Mouse (Mus musculus): ENCODE measurements at regions not wholly inside any gene's neighbourhood (a gene's known extent, or its start where the extent isn't known, plus 50 kb on each side); places are given as distances from the start of the nearest gene placed in this dataset.
A peak's percentile ranks its signal among the peaks of the same experiment; 100 is the strongest.

DNA sequence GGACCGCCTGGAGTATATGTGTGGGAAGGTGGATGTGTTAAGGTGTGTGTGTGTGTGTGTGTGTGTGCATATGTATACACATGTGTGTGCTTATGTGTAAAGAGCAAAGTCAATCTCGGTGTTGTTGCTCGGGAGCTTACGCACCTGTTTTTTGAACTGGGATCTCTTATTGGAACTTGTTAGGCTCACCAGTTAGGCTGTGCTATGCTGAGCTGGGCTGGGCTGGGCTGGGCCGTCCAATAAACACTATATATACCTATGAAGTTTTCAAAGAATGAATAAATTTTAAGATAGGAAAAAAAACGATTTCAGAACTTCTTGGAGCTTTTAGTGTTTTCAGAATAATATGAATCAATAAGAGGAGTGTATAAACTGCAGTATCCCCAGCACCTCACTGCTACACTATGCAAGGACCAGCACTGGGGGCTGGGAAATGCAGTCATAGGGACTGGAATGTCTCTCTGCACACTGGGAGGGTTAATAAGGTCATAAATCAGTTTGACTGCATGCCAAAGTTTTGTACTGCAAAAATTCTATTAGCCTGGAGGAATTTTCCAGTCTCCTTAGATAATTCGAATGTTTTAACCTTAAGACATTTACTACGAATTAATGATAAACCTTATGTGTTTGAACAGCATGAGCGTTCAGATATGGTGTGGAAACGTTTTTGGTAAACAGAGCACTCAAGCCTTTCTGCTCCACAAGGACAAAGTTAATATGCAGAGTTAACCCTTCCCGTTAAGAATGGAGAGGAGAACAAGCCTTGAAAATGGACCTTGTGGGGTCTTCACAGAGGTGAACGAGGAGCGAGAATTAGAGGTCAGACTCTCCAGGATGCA lies 250.9 kb upstream of the Prkd1 start:
- DNase-seq (ENCODE audit: low spot score) (peak; percentile 75), ATAC-seq (replicated peaks; ENCODE audit: low FRiP score, low read depth) (peak; percentile 85; the same call in 1 of the 2 replicates)
- H3K9ac ChIP-seq (ENCODE audit: low read depth, low read length): no peak overlapping the region

DNA sequence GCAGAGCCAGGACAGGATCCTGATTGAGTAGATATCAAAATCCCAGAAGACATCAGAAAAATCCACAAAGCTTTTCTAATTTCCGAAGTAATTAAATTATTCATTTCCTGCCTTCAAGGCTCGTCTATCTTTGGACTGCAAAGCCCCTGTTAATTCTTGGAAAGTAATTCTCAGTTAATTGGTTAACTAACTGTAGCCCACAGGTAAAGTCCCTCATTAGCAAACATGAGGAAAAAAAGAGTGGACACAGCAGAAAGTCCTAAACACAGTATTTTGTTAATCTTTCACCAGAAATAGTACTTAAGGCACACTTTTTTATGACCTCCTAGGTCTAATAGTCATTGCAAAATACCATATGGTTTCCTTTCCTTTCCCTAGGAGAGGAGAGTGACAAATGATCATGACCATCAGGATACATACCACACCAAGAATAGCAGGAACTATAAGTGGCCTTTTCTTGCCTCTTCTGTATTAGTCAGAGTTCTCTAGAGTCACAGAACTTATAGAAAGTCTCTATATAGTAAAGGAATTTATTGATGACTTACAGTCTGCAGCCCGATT lies 248.8 kb upstream of the Prkd1 start:
- Histone ChIP-seq H3K9ac (ENCODE audit: low read depth, low read length) (no peak overlapping the region), H3K4me1 (replicated peaks; ENCODE audit: insufficient read depth, low read length) (no peaks in the 10 kb centered on the region), H3K27me3 (ENCODE audit: insufficient read depth, low read length) (no peaks in the 10 kb centered on the region), H3K27ac (no peak overlapping the region), H3K4me3 (replicated peaks; ENCODE audit: low read depth, low read length) (no peak overlapping the region), H3K9me3 (replicated peaks; ENCODE audit: low read length) (no peaks in the 10 kb centered on the region), H3K36me3 (ENCODE audit: insufficient read depth, low read length) (no peaks in the 10 kb centered on the region), H3K4me2 (ENCODE audit: low read length) (no peak overlapping the region)
- ATAC-seq (replicated peaks; ENCODE audit: low FRiP score, low read depth) (0 out of 2 replicates have a peak, but pooled peaks have one; percentile 41), DNase-seq (ENCODE audit: low spot score) (peak; percentile 40)
- TF ChIP-seq CTCF (IDR thresholded peaks at IDR 0.05; ENCODE audit: low read depth): no peak
- 46% methylated on average over 3 of the region's 3 CpGs for WGBS

More for the DNA sequence above, 250.9 kb upstream of the Prkd1 start:
- Histone ChIP-seq H3K27me3 (ENCODE audit: insufficient read depth, low read length) (no peaks in the 10 kb centered on the region), H3K36me3 (ENCODE audit: insufficient read depth, low read length) (no peaks in the 10 kb centered on the region), H3K4me3 (replicated peaks; ENCODE audit: low read depth, low read length) (no peak overlapping the region), H3K9me3 (replicated peaks; ENCODE audit: low read length) (no peaks in the 10 kb centered on the region), H3K4me2 (ENCODE audit: low read length) (no peak overlapping the region), H3K4me1 (replicated peaks; ENCODE audit: insufficient read depth, low read length) (no peaks in the 10 kb centered on the region), H3K27ac (no peak overlapping the region)
- TF ChIP-seq CTCF (IDR thresholded peaks at IDR 0.05; ENCODE audit: low read depth): no peak
- WGBS: 54% methylated on average over 13 of the region's 13 CpGs

GRCm38 (mm10) chr12:50893604-50894003 lies 244.7 kb upstream of the Prkd1 start:
- 63% methylated on average over 5 of the region's 5 CpGs for WGBS
- Histone ChIP-seq H3K4me1 (replicated peaks; ENCODE audit: insufficient read depth, low read length) (no peaks in the 10 kb centered on the region), H3K27me3 (ENCODE audit: insufficient read depth, low read length) (no peaks in the 10 kb centered on the region), H3K27ac (no peak overlapping the region), H3K9me3 (replicated peaks; ENCODE audit: low read length) (no peaks in the 10 kb centered on the region), H3K36me3 (ENCODE audit: insufficient read depth, low read length) (no peaks in the 10 kb centered on the region), H3K4me2 (ENCODE audit: low read length) (no peak overlapping the region), H3K4me3 (replicated peaks; ENCODE audit: low read depth, low read length) (no peak overlapping the region), H3K9ac (ENCODE audit: low read depth, low read length) (no peak overlapping the region)
- no peak for TF ChIP-seq CTCF (IDR thresholded peaks at IDR 0.05; ENCODE audit: low read depth)
- ATAC-seq (replicated peaks; ENCODE audit: low FRiP score, low read depth) (no peak), DNase-seq (ENCODE audit: low spot score) (no peak)

DNA sequence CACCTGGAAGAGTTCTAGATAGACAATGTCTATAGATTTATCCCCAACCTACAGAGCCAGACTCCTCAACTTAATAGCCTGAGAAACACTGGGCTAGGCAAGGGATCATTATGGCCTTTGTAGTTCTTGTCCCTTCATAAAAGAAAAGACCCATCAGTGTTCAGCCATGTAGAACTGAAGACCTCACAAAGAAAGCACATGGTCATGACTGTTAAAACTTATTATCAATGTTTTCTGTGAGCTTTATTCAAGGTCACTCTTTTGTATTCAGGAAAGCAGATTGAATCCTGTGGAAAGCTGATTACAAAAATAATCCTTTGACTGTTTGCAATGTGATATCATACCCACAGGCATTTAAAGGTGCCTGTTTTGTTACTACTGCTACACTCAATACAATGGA lies 226.9 kb upstream of the Prkd1 start:
- H3K27me3 ChIP-seq (ENCODE audit: insufficient read depth, low read length): no peaks in the 10 kb centered on the region
- DNase-seq (ENCODE audit: low spot score) (no peak), ATAC-seq (replicated peaks; ENCODE audit: low FRiP score, low read depth) (no peak)
- H3K4me2 ChIP-seq (ENCODE audit: low read length): no peak overlapping the region
- H3K9me3 ChIP-seq (replicated peaks; ENCODE audit: low read length): no peaks in the 10 kb centered on the region
- H3K4me1 ChIP-seq (replicated peaks; ENCODE audit: insufficient read depth, low read length): no peaks in the 10 kb centered on the region
- H3K4me3 ChIP-seq (replicated peaks; ENCODE audit: low read depth, low read length): no peak overlapping the region
- no peak overlapping the region for H3K9ac ChIP-seq (ENCODE audit: low read depth, low read length)
- no peak overlapping the region for H3K27ac ChIP-seq
- H3K36me3 ChIP-seq (ENCODE audit: insufficient read depth, low read length): no peaks in the 10 kb centered on the region
- no peak for TF ChIP-seq CTCF (IDR thresholded peaks at IDR 0.05; ENCODE audit: low read depth)

GRCm38 (mm10) chr12:50874024-50874398 lies 225.1 kb upstream of the Prkd1 start:
- no peaks in the 10 kb centered on the region for H3K9me3 ChIP-seq (replicated peaks; ENCODE audit: low read length)
- no peak overlapping the region for H3K4me3 ChIP-seq (replicated peaks; ENCODE audit: low read depth, low read length)
- H3K4me2 ChIP-seq (ENCODE audit: low read length): no peak overlapping the region
- ATAC-seq (replicated peaks; ENCODE audit: low FRiP score, low read depth) (no peak), DNase-seq (ENCODE audit: low spot score) (no peak)
- H3K27me3 ChIP-seq (ENCODE audit: insufficient read depth, low read length): no peaks in the 10 kb centered on the region
- no peaks in the 10 kb centered on the region for H3K36me3 ChIP-seq (ENCODE audit: insufficient read depth, low read length)
- no peak overlapping the region for H3K9ac ChIP-seq (ENCODE audit: low read depth, low read length)
- no peak overlapping the region for H3K27ac ChIP-seq
- no peaks in the 10 kb centered on the region for H3K4me1 ChIP-seq (replicated peaks; ENCODE audit: insufficient read depth, low read length)
- TF ChIP-seq CTCF (IDR thresholded peaks at IDR 0.05; ENCODE audit: low read depth): no peak
- WGBS: 92% methylated on average over 4 of the region's 4 CpGs

GRCm38 (mm10) chr12:50873390-50874023 lies 224.6 kb upstream of the Prkd1 start:
- no peaks in the 10 kb centered on the region for H3K36me3 ChIP-seq (ENCODE audit: insufficient read depth, low read length)
- ATAC-seq (replicated peaks; ENCODE audit: low FRiP score, low read depth) (no peak), DNase-seq (ENCODE audit: low spot score) (no peak)
- H3K9ac ChIP-seq (ENCODE audit: low read depth, low read length): no peak overlapping the region
- H3K27me3 ChIP-seq (ENCODE audit: insufficient read depth, low read length): no peaks in the 10 kb centered on the region
- no peak overlapping the region for H3K4me2 ChIP-seq (ENCODE audit: low read length)
- no peaks in the 10 kb centered on the region for H3K4me1 ChIP-seq (replicated peaks; ENCODE audit: insufficient read depth, low read length)
- H3K9me3 ChIP-seq (replicated peaks; ENCODE audit: low read length): no peaks in the 10 kb centered on the region
- H3K4me3 ChIP-seq (replicated peaks; ENCODE audit: low read depth, low read length): no peak overlapping the region
- TF ChIP-seq CTCF (IDR thresholded peaks at IDR 0.05; ENCODE audit: low read depth): no peak
- no peak overlapping the region for H3K27ac ChIP-seq
- 83% methylated on average over 11 of the region's 11 CpGs for WGBS

All from kidney, postnatal 0 days (tissue).